Mouse (Mus musculus) gastrocnemius, postnatal 25 days (tissue): Measurements from ENCODE around the gene Ntan1. TPM values are rescaled to one million over a fixed set of nuclear protein-coding genes. Genes with fewer than 3 reads are reported as not detected.
"Not testable (repeated sequence)": the region's sequence is repeated elsewhere in the genome, so short reads cannot be mapped to it uniquely, and the experiment has no call there.

Source experiments
- DNase-seq: peaks from one replicate; pipeline ENCODE4 v3.0.0; 2022
- long read RNA-seq, 2 experiments: library from polyadenylated mRNA; stranded (forward); transcript quantifications; one replicate each; pipeline ENCODE4 v2.0.0; 2021
- total RNA-seq, 2 experiments: library from RNA; stranded (reverse); gene quantifications; 1 replicate in 1 of 2; 2 replicates in 1 of 2; pipeline ENCODE4 v1.2.3; 2021

Ntan1 gene
- 10 to 100 TPM; 34.1 to 37.5 TPM for total RNA-seq
- long read RNA-seq, experiment 1, transcript Ntan1-201 (10 exons, 1,175 nt) = major isoform, 23 of 88 reads
- long read RNA-seq, experiment 1, transcript Ntan1-205 (9 exons, 1,014 nt) = minor isoform, 21 of 88 reads
- long read RNA-seq, experiment 1, partial matches to known transcripts = 0 of 88 reads
- long read RNA-seq, experiment 1, other reads (novel, unspliced or antisense) = 41 of 88 reads
- long read RNA-seq, experiment 2, transcript Ntan1-201 (10 exons, 1,175 nt) = major isoform, 31 of 83 reads
- long read RNA-seq, experiment 2, transcript Ntan1-205 (9 exons, 1,014 nt) = minor isoform, 22 of 83 reads
- long read RNA-seq, experiment 2, partial matches to known transcripts = 5 of 83 reads
- long read RNA-seq, experiment 2, other reads (novel, unspliced or antisense) = 24 of 83 reads

DNA sequence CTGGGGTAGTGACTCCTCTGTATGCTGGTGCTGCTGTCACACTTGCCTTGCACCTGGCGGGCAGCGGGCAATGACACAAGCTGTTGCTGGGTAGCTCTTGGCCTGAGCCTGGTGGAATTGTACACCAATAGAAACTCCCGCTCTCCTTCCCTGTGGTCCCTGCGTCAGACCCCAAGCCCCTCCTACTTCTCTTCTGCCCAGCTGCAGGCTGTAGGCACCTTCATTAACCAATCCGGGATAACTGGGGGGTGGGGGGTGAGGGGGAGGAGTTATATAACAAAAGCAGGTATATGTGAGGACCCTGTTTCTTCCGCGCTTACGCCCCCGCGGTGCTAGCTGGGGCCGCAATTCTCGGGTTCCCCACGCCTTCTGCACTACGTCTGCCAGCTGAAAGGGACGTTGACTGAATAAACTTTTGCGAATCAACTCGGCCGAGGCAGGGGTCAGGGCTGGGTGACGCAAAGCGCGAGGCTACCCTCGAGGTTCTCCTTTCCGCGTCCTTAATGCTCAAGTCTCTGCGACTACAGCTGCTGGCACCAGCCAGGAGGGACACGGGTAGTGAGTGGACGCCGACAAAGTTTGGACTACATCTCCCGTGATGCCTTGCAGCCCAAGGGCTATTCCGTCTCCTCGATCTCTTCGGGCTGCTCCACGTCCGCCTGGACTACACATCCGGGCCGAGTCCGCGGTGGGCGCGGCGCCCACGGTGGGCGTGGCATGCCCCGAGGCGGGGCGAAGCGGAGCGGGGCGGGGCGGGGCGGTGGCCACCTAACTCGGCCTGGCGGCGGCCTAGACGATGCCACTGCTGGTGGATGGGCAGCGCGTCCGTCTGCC is at the start of gene Ntan1:
Gene Ntan1 (plus strand): TSS at position 286 of the 834 bp plus-strand sequence.
- peak; percentile 99 for DNase-seq

DNA sequence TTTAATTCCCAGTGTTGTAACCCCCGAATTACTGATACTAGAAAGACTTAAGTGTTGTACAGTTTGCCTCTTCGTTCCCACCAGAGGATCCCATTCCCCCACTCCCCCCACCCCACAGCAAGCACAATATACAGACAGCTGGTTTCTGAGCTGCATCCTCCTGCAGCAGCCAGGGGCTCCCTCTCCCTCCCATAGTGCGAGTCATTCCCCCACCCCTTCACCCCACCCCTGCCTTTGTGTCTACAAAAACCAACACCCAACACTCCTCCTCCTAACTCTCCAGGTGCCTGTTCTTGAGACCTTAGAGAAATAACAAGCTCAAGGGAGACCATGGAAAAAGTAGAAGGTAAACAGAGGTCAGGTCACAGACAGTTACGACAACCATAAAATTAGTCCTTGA is 47.0 kb upstream of the Ntan1 start:
- not testable (repeated sequence) for DNase-seq

- not testable (repeated sequence) for DNase-seq
Observed at GRCm38 (mm10) chr16:13772051-13772450, 46.6 kb upstream of the Ntan1 start.

GRCm38 (mm10) chr16:13774011-13774410 is 44.6 kb upstream of the Ntan1 start:
- not testable (repeated sequence) for DNase-seq

DNA sequence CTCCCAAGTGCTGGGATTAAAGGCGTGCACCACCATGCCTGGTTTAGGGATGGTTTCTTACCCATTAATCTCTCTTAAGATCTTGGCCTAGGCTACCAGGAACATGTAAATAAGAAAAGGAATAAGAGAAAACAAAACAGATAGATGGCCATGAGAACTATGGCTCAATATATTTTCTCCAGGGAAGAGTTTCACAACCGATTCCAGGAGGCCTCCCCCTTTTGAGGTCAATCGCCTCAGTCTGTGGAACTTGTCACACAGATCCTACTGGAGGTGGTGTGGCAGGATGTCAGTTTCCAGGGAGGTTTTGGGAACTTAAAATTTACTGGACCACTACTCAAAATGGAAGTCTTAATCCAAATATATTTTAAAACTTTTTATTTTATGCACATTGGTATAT is 44.0 kb upstream of the Ntan1 start:
- DNase-seq = not testable (repeated sequence)

DNA sequence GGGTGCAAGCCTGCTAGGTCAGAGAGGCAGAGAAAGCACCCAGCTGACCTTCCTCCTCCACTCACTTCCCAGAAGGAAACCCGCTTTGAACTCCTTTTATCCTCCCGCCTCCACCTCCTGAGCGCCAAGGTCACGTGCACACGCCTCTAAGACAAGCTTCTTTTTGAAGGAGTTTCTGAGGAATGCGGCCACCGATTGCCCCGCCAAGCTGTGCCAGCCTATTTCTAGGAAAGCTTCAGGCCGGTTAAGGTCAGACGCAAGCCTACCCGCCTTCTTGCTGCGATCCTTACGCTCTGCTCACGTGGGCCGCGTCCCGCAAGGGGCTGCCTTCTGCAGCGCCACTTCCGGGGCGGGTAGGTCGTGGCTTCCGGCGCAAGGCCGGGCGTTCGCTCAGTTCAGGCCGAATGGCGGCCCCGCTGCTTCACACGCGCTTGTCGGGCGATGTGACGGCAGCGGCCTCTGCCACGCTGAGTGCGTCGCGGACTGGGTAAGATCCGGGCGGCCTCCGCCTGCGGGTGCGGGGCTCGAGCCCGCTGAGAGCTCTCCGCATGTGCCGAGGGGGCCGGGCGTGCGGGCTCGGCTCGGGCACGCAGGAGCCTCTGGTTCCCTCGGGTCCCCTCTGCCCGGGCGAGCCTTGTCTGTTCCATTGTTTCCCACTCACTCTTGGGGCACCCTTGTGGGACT is 38.1 kb upstream of the Ntan1 start, which contains the start of gene Rrn3:
Gene Rrn3 (plus strand): TSS at position 356 of the 684 bp plus-strand sequence.
- DNase-seq = peak; percentile 88

GRCm38 (mm10) chr16:13781216-13781615 is 37.4 kb upstream of the Ntan1 start:
- DNase-seq = no peak

GRCm38 (mm10) chr16:13785932-13786331 is 32.7 kb upstream of the Ntan1 start:
- no peak for DNase-seq

DNA sequence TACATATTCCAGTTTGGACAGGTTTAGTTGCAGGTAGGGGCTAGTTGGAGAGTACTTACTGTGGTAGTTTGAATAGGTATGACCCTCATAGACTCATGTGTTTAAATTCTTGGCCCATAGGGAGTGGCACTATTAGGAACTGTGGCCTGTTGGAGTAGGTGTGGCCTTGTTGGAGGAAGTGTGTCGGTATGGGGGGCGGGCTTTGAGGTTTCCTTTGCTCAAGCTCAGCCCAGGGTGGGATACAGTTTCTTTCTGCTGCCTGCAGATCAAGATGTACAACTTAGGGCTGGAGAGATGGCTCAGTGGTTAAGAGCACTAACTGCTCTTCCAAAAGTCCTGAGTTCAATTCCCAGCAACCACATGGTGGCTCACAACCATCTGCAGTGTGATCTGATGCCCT is 25.2 kb upstream of the Ntan1 start:
- not testable (repeated sequence) for DNase-seq

DNA sequence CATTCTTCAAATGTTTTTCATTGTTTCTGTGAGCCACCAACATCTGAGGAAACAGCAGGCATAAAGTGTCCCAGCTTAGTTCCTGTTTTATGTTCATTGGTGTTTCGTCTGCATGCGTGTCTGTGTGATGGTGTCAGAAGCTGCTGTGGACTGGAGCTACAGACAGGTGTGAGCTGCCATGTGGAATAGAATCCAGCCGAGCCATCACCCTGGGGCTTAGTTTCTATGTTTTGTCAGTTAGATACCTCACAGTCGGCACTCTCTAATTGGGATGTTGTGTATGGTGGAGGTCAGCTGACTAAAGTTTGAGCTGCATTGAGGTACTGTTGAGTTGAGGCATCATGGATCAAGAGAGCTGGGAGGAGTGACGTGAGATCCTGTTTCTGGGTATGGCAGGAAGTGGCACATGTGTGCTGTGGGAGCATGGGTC is 21.9 kb upstream of the Ntan1 start:
- DNase-seq = no peak

DNA sequence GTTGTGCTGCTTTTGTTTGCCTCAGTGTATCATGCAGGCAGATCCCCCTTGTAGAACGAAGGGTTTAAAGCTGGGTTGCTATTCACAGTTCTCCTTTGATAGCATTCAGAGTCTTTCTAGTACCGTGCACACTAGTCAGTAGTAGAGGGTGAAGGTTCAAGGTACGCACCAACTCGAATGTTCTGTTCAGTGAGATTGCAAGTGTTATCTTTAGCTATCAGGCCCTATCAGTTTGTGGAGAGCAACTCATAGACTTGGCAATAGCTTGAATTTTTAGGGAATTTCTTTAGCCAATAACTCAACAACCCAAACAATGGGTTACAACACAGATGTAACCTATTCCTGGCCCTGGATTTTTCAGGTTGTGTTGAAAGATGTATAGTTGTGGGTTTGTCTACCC is 17.4 kb upstream of the Ntan1 start:
- no peak for DNase-seq

DNA sequence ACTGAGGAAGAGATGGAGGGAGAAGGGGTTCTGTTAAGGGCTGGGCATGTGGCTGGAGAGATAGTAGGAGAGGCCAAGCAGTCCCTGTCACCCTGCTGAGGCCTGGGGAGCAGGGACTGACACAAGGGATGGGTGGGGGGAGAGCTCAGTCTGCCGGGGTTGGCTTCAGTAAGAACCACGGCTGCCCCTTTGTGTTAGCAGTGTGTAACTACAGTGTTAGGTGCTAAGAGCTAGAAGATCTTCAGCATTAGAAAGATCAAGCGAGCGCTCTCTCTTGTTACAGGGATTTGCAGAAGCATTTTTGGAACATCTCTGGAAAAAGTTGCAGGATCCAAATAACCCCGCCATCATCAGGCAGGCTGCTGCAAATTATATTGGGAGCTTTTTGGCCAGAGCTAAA is 14.0 kb upstream of the Ntan1 start:
- no peak for DNase-seq

GRCm38 (mm10) chr16:13807616-13808015 is 11.0 kb upstream of the Ntan1 start:
- no peak for DNase-seq

GRCm38 (mm10) chr16:13808410-13808809 is 10.2 kb upstream of the Ntan1 start:
- DNase-seq = no peak

- no peak for DNase-seq
Observed at GRCm38 (mm10) chr16:13812152-13812551, 6.5 kb upstream of the Ntan1 start.

DNA sequence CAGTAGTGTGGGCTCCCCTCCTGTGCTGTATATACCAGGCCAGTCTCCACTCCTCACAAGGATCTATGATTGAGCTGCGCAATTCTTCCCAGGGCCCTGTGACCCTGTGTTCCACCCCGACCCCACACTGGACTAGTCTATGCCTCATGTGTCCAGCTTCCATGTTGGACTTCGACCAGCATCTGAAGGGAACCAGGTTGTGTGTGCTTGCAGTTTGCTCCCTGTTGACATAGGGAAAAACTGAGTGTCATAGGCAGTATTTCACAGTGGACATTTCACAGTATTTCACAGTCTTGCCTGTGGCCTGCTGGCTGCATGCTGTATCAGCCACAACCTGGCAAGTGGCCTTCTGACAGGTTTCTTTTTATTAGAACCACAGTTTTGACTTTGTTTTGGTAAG is 5.4 kb upstream of the Ntan1 start:
- no peak for DNase-seq

DNA sequence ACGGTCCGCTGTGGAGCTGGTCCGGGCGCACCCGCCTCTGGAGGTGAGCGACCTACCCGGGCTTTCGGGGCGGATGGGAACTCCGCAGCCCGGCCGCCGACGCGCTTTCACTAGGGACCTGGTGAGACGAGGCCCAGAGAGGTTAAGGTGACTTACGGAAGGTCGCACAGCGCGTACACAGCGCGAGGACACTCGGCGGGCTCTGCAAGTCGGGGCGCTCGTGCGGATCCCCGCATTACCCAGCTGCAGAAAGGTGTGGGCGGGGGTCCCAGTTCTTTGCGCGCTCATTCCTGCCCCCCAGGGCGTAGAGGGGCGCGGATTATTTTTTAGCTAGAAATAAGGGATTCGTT is 724 bp downstream of the Ntan1 start:
- no peak for DNase-seq

- no peak for DNase-seq
Observed at GRCm38 (mm10) chr16:13819806-13820500, 1.3 kb downstream of the Ntan1 start.

DNA sequence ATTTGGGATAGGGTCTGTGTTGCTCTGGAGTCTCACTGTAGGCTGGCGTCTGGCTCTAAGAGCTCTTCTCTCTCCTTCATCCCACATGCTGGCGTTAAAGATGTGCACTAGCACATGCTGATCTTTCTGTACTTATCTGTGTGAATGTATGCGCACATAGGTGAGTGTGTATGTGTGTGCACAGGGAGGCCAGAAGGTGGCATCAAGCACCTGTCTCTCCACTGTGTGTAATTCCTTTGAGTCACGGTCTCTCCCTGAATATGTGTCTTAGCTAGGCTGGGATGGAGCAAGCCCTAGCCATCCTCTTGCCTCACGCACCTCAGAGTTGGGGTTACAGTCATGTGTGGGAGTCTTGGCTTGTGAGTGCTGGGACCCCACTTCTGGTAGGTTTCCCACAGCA is 2.1 kb downstream of the Ntan1 start:
- no peak for DNase-seq

GRCm38 (mm10) chr16:13825781-13826490 is 7.3 kb downstream of the Ntan1 start:
- DNase-seq = no peak

DNA sequence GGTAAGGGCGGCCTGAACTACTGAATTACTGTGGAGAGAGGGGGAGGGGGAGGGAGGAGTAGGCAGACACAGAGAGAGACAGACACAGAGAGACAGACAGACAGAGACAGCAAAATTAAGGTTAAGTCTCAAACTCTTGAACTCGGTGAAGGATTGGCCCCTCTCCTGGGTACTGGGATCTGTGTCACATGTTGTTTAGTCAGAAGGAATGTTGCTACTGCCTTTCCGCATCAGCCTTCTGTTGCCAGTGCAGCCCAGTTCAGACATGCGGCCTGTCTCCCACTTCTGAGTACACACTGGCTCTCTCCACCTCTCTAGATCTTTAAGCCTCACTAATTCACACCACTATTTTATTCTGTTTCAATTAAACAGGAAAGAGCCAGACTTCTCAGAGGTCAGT is 7.9 kb downstream of the Ntan1 start:
- no peak for DNase-seq
